Mouse (Mus musculus) heart, embryonic 11.5 days (tissue): ENCODE results near the gene Aipl1. TPM values are rescaled to one million over a fixed set of nuclear protein-coding genes. Genes with fewer than 3 reads are reported as not detected.

ENCODE experiments used
- ATAC-seq: fragments of 200-750 bp; cut with Nextera tagmentation; replicated peaks from 2 replicates; pipeline ENCODE4 v1.8.0; 2017; ENCODE audit warnings: moderate library complexity; ENCODE audit not compliant: insufficient number of reproducible peaks, low FRiP score, low TSS enrichment
- H3K27ac ChIP-seq: fragments of 300-500 bp; sonication (generic); 2 replicates; pipeline ENCODE4 v1.5.1; 2014; ENCODE audit warnings: mild to moderate bottlenecking, low read depth, low read length
- H3K27me3 ChIP-seq: fragments of 300-500 bp; sonication (generic); 2 replicates; pipeline ENCODE4 v1.6.1; 2014; ENCODE audit warnings: mild to moderate bottlenecking, low read length, mixed read lengths; ENCODE audit not compliant: control insufficient read depth, insufficient read depth
- H3K36me3 ChIP-seq: fragments of 300-500 bp; sonication (generic); 2 replicates; pipeline ENCODE4 v1.6.1; 2014; ENCODE audit warnings: mild to moderate bottlenecking, low read length, moderate library complexity, mixed read lengths; ENCODE audit not compliant: control insufficient read depth, insufficient read depth
- H3K4me1 ChIP-seq: fragments of 300-500 bp; sonication (generic); 2 replicates; pipeline ENCODE4 v1.6.1; 2014; ENCODE audit warnings: low read length; ENCODE audit not compliant: control insufficient read depth, insufficient read depth
- H3K4me2 ChIP-seq: fragments of 300-500 bp; sonication (generic); 2 replicates; pipeline ENCODE4 v1.6.1; 2014; ENCODE audit warnings: mild to moderate bottlenecking, moderate library complexity
- H3K4me3 ChIP-seq: fragments of 300-500 bp; sonication (generic); 2 replicates; pipeline ENCODE4 v1.5.1; 2014; ENCODE audit warnings: low read depth, low read length
- H3K9ac ChIP-seq: fragments of 300-500 bp; sonication (generic); 2 replicates; pipeline ENCODE4 v1.6.1; 2014; ENCODE audit warnings: mild to moderate bottlenecking, low read depth, low read length, moderate library complexity
- H3K9me3 ChIP-seq: fragments of 300-500 bp; sonication (generic); replicated peaks from 2 replicates; pipeline ENCODE4 v1.6.1; 2016; ENCODE audit warnings: low read length; ENCODE audit not compliant: control insufficient read depth
- WGBS: fragments of 180-500 bp; shearing (Covaris S2); extraction: QIAGEN DNeasy Blood & Tissue Kit; methylation state at CpG from one replicate; pipeline ENCODE4 v1.1.7; 2014; ENCODE audit not compliant: insufficient replicate concordance; 5-methylcytosine and 5-hydroxymethylcytosine counted together
- polyA plus RNA-seq: library from polyadenylated mRNA; unstranded; fragments of >200 nt; fragmentation: Nextera tagmentation; extraction: Ambion mirVana; gene quantifications from 2 replicates; pipeline ENCODE4 v1.2.1, GENCODE M21; 2014

The Aipl1 gene
- polyA plus RNA-seq, 1 experiment from 2014 or later: 0.34 TPM

GRCm38 (mm10) chr11:72057166-72057565 lies 19.9 kb upstream of the Aipl1 start:
- Histone ChIP-seq H3K9me3 (no peaks in the 10 kb centered on the region), H3K9ac (no peak overlapping the region), H3K4me1 (no peaks in the 10 kb centered on the region), H3K4me2 (no peak overlapping the region), H3K36me3 (no peaks in the 10 kb centered on the region), H3K27ac (no peak overlapping the region), H3K27me3 (peaks cover 3% of the 10 kb centered on the region), H3K4me3 (no peak overlapping the region)
- ATAC-seq: no peak
- 67% methylated on average over 3 of the region's 3 CpGs for WGBS

DNA sequence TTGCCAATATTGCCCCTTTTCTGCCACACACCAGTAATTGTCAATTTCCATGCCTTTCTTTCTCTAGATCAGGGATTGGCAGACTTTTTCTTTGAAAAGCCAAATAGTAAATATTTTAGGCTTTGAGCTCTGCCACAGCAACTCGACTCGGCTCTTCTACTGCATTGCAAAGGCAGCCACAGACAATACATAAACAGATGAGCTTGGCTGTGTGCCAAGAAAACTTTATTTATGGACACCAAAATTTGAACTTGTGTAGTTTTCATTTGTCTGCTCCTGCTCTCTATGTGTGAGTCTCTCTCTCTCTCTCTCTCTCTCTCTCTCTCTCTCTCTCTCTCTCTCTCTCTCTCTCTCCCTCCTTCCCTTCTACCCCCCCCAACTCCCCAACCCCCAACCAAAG lies 17.9 kb upstream of the Aipl1 start:
- Histone ChIP-seq H3K9me3 (no peaks in the 10 kb centered on the region), H3K36me3 (no peaks in the 10 kb centered on the region), H3K4me2 (no peak overlapping the region), H3K27ac (no peak overlapping the region), H3K9ac (no peak overlapping the region), H3K4me1 (peaks cover 4% of the 10 kb centered on the region; the same call in 1 of the 2 replicates), H3K27me3 (peaks cover 22% of the 10 kb centered on the region), H3K4me3 (no peak overlapping the region)
- no peak for ATAC-seq
- 62% methylated on average over 2 of the region's 2 CpGs for WGBS

DNA sequence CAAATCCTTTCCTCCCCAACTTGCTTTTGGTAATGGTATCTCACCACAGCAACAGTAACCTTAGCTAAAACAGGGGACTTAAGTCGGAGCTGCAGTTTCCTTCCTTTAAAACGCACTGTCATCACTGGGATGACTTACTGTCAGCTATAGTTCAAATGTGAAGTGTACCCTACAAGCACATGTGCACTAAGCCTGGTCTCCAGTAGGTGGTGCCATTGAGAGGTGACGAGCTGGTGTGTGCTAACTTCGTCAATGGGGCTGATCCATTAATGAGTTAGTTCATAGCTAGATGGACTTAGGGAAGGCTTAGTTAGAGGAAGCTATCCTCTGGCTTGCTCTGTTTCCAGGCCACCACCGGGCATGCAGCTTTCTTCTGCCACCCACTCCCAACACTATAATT lies 15.3 kb upstream of the Aipl1 start:
- no peak overlapping the region for H3K9ac ChIP-seq
- no peak overlapping the region for H3K4me2 ChIP-seq
- no peak overlapping the region for H3K4me3 ChIP-seq
- H3K4me1 ChIP-seq: peaks cover 4% of the 10 kb centered on the region; the same call in 1 of the 2 replicates
- no peaks in the 10 kb centered on the region for H3K36me3 ChIP-seq
- no peak overlapping the region for H3K27ac ChIP-seq
- no peak for ATAC-seq
- no peaks in the 10 kb centered on the region for H3K9me3 ChIP-seq
- 13% methylated on average over 5 of the region's 5 CpGs for WGBS
- peaks cover 32% of the 10 kb centered on the region for H3K27me3 ChIP-seq

GRCm38 (mm10) chr11:72052221-72052620 lies 14.9 kb upstream of the Aipl1 start:
- H3K4me3 ChIP-seq: no peak overlapping the region
- no peak for ATAC-seq
- no peaks in the 10 kb centered on the region for H3K36me3 ChIP-seq
- no peak overlapping the region for H3K27ac ChIP-seq
- H3K4me1 ChIP-seq: peaks cover 4% of the 10 kb centered on the region; the same call in 1 of the 2 replicates
- H3K4me2 ChIP-seq: no peak overlapping the region
- peaks cover 32% of the 10 kb centered on the region for H3K27me3 ChIP-seq
- WGBS: 59% methylated on average over 3 of the region's 3 CpGs
- no peak overlapping the region for H3K9ac ChIP-seq
- H3K9me3 ChIP-seq: no peaks in the 10 kb centered on the region

DNA sequence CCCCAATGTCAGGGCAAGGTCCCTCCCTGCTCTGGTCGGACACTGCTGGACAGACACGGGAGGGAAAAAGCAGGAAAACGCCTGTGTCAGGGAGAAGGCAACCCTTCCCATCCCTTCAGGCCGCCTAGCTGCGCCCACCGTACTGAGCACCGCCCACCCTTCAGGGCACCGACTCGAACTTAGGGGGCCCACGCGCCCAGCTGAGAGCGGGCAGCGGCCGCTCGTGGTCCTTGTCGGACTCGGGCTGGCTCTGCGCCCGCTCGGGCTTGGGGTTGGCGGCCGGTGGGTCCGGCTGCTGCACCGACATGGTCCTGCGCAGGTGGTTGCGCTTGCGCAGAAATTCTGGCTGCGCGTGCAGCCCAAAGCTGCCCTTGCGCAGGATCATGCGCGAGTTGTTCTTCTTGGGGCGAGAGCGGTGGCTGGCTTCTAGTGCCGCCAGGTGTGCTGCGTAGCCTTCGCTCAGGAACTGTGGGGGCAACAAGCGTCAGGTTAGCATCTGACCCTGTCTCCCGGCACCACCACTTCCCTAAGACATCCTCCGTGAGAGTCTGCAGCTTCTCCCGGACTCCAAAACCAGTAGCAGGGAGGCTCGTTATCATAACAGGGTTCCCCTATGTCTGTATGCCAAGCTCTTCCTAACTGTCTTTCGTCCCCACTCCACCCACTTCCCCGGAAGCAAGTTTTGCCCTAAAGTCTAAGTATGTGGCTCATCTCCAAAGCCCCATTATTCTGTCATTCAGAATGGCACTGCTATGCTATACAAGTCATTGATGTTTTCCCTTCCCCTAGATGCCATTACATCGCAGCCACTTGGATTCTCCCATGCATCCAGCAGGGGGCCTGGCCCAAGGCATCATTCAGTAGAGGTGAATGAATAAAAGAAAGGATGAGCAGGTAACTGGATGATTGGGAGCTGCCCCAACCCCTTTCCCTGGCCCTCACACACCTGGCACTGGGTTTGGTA lies 13.9 kb upstream of the Aipl1 start:
- Histone ChIP-seq H3K36me3 (peaks cover 3% of the 10 kb centered on the region; the same call in 1 of the 2 replicates), H3K9me3 (no peaks in the 10 kb centered on the region), H3K4me3 (peak overlapping the region; percentile 52), H3K4me1 (peaks cover 4% of the 10 kb centered on the region; the same call in 1 of the 2 replicates), H3K4me2 (peak overlapping the region; percentile 93), H3K27me3 (peaks cover 32% of the 10 kb centered on the region), H3K9ac (peak overlapping the region; percentile 63), H3K27ac (no peak overlapping the region)
- peak; percentile 20; the same call in 1 of the 2 replicates for ATAC-seq
- WGBS: 3% methylated on average over 44 of the region's 45 CpGs

GRCm38 (mm10) chr11:72050168-72050894 lies 13.0 kb upstream of the Aipl1 start:
- WGBS: 25% methylated on average over 14 of the region's 14 CpGs
- no peaks in the 10 kb centered on the region for H3K9me3 ChIP-seq
- peaks cover 32% of the 10 kb centered on the region for H3K27me3 ChIP-seq
- H3K4me2 ChIP-seq: peak overlapping the region; percentile 93
- H3K27ac ChIP-seq: no peak overlapping the region
- H3K36me3 ChIP-seq: peaks cover 5% of the 10 kb centered on the region
- H3K4me3 ChIP-seq: peak overlapping the region; percentile 52
- peaks cover 4% of the 10 kb centered on the region; the same call in 1 of the 2 replicates for H3K4me1 ChIP-seq
- no peak for ATAC-seq
- H3K9ac ChIP-seq: peak overlapping the region; percentile 63

DNA sequence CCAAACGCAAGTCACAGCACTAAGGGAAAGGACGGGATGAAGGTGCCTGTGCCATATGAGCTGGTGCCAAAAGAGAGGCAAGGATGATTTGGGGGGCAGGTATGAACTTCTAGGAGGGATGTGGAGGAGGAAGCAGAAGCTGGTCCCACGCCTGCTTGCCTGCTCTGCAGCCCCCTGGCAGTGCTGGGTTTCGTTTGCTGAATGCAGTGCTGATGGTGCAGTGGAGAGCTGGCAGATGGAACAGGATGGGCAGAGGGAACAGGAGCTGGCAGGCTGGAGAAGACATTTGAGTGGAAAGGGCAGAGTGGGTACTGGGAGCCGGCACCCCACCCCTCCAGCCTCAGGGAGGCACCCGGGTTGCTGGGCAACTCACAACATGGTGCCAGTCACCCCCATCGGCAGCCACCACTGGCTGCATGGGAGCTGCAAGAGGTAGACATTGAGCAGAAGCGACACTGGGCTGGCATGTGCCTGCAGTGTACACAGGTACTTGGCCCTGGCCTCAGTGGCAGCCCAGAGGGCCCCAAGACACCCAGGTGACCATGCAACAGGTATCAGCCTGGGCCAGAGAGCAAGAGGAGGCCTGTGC lies 12.0 kb upstream of the Aipl1 start:
- Histone ChIP-seq H3K9me3 (no peaks in the 10 kb centered on the region), H3K9ac (no peak overlapping the region), H3K36me3 (peaks cover 5% of the 10 kb centered on the region), H3K4me1 (peaks cover 6% of the 10 kb centered on the region), H3K4me3 (no peak overlapping the region), H3K4me2 (no peak overlapping the region), H3K27ac (no peak overlapping the region), H3K27me3 (peaks cover 32% of the 10 kb centered on the region)
- no peak for ATAC-seq
- WGBS: 74% methylated on average over 8 of the region's 8 CpGs

DNA sequence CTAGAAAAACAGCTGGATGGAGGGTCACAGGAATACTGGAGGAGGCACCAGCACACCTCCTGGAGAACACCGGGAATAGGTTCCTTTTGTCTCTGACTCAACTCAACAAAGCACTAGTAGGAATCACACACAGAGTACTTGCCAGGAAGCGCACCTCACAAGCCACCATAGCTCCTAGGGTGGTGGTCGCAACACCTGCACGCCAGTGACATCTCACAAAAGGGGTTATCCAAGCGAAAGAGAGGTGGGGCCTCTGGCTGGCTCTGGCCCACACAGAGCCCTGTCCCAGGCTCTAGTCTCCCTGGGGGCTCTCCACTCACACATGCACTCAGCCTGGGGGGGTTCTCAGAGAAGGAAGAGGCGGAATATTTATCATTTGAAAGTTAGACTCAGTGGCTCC lies 11.4 kb upstream of the Aipl1 start:
- WGBS: 68% methylated on average over 6 of the region's 6 CpGs
- no peak overlapping the region for H3K4me2 ChIP-seq

More for the DNA sequence above, 11.4 kb upstream of the Aipl1 start:
- no peak overlapping the region for H3K4me3 ChIP-seq
- H3K9me3 ChIP-seq: no peaks in the 10 kb centered on the region
- no peak overlapping the region for H3K27ac ChIP-seq
- H3K4me1 ChIP-seq: peaks cover 9% of the 10 kb centered on the region
- H3K36me3 ChIP-seq: peaks cover 5% of the 10 kb centered on the region
- H3K9ac ChIP-seq: no peak overlapping the region
- peaks cover 32% of the 10 kb centered on the region for H3K27me3 ChIP-seq
- no peak for ATAC-seq
